Mouse (Mus musculus) urinary bladder, postnatal 25 days (tissue): ENCODE measurements at regions not wholly inside any gene's neighbourhood (a gene's known extent, or its start where the extent isn't known, plus 50 kb on each side); places are given as distances from the start of the nearest gene placed in this dataset.
"Not testable (repeated sequence)": the region's sequence is repeated elsewhere in the genome, so short reads cannot be mapped to it uniquely, and the experiment has no call there.

Experiments
- DNase-seq: peaks from one replicate; pipeline ENCODE4 v3.0.0; 2022; ENCODE audit warnings: low spot score

- DNase-seq, result no peak
Observed at GRCm38 (mm10) chr4:110038696-110039095, 60.8 kb downstream of the Dmrta2 start.

- no peak for DNase-seq
Observed at GRCm38 (mm10) chr4:110044851-110045618, 67.2 kb downstream of the Dmrta2 start.

GRCm38 (mm10) chr4:110045651-110046269 lies 67.9 kb downstream of the Dmrta2 start:
- DNase-seq, result no peak

GRCm38 (mm10) chr4:110046270-110046651 lies 68.4 kb downstream of the Dmrta2 start:
- no peak for DNase-seq

GRCm38 (mm10) chr4:110050393-110051280 lies 72.8 kb downstream of the Dmrta2 start:
- peak; percentile 77 for DNase-seq

- no peak for DNase-seq
Observed at GRCm38 (mm10) chr4:110051281-110051665, 73.4 kb downstream of the Dmrta2 start.

GRCm38 (mm10) chr4:110051872-110052271 lies 74.0 kb downstream of the Dmrta2 start:
- no peak for DNase-seq

- DNase-seq, result no peak
Observed at GRCm38 (mm10) chr4:110052998-110053397, 75.1 kb downstream of the Dmrta2 start.

- DNase-seq, result no peak
Observed at GRCm38 (mm10) chr4:110073836-110074235, 96.0 kb downstream of the Dmrta2 start.

- DNase-seq, result no peak
Observed at GRCm38 (mm10) chr4:110083371-110083770, 105.5 kb downstream of the Dmrta2 start.

GRCm38 (mm10) chr4:110087570-110088247 lies 109.9 kb downstream of the Dmrta2 start:
- peak; percentile 33 for DNase-seq

- DNase-seq, result no peak
Observed at GRCm38 (mm10) chr4:110093040-110093820, 115.4 kb downstream of the Dmrta2 start.

- no peak for DNase-seq
Observed at GRCm38 (mm10) chr4:110094541-110094940, 116.7 kb downstream of the Dmrta2 start.

- DNase-seq, result no peak
Observed at GRCm38 (mm10) chr4:110095760-110096593, 118.1 kb downstream of the Dmrta2 start.

GRCm38 (mm10) chr4:110104119-110104518 lies 126.3 kb downstream of the Dmrta2 start:
- not testable (repeated sequence) for DNase-seq

- no peak for DNase-seq
Observed at GRCm38 (mm10) chr4:110106620-110107243, 128.9 kb downstream of the Dmrta2 start.

GRCm38 (mm10) chr4:110119438-110119837 lies 141.6 kb downstream of the Dmrta2 start:
- no peak for DNase-seq

- no peak for DNase-seq
Observed at GRCm38 (mm10) chr4:110119874-110120273, 142.0 kb downstream of the Dmrta2 start.

GRCm38 (mm10) chr4:110120761-110121160 lies 142.9 kb downstream of the Dmrta2 start:
- DNase-seq, result no peak

GRCm38 (mm10) chr4:110121447-110121846 lies 143.6 kb downstream of the Dmrta2 start:
- no peak for DNase-seq
